Mouse (Mus musculus) limb, embryonic 14.5 days (tissue): ENCODE results near the gene Zfp609. TPM values are rescaled to one million over a fixed set of nuclear protein-coding genes. Genes with fewer than 3 reads are reported as not detected.

Experiments used
- ATAC-seq: fragments of 200-750 bp; cut with Nextera tagmentation; 2 replicates; pipeline ENCODE4 v1.8.0; 2017; ENCODE audit warnings: low read depth, moderate number of reproducible peaks, moderate TSS enrichment; ENCODE audit not compliant: low FRiP score
- DNase-seq: peaks from one replicate; pipeline ENCODE4 v3.0.0-alpha.2; 2015; ENCODE audit warnings: low spot score
- H3K27ac ChIP-seq: fragments of 300-500 bp; sonication (generic); replicated peaks from 2 replicates; pipeline ENCODE4 v1.5.1; 2014; ENCODE audit warnings: low read depth, mild to moderate bottlenecking, low read length, moderate library complexity, mixed read lengths
- H3K27me3 ChIP-seq: fragments of 300-500 bp; sonication (generic); 2 replicates; pipeline ENCODE4 v1.6.1; 2014; ENCODE audit warnings: low read length, mixed read lengths; ENCODE audit not compliant: control insufficient read depth, insufficient read depth
- H3K36me3 ChIP-seq: fragments of 300-500 bp; sonication (generic); 2 replicates; pipeline ENCODE4 v1.6.1; 2014; ENCODE audit warnings: mild to moderate bottlenecking, low read length, moderate library complexity, mixed read lengths; ENCODE audit not compliant: control insufficient read depth, insufficient read depth
- H3K4me1 ChIP-seq: fragments of 300-500 bp; sonication (generic); 2 replicates; pipeline ENCODE4 v1.6.1; 2014; ENCODE audit warnings: antibody characterized with exemption, low read length, mixed read lengths; ENCODE audit not compliant: control insufficient read depth, insufficient read depth
- H3K4me2 ChIP-seq: fragments of 300-500 bp; sonication (generic); replicated peaks from 2 replicates; pipeline ENCODE4 v1.6.1; 2014; ENCODE audit warnings: low read depth, mild to moderate bottlenecking, low read length, moderate library complexity; ENCODE audit not compliant: severe bottlenecking
- H3K4me3 ChIP-seq: fragments of 300-500 bp; sonication (generic); replicated peaks from 2 replicates; pipeline ENCODE4 v1.5.1; 2014; ENCODE audit warnings: low read length
- H3K9ac ChIP-seq: fragments of 300-500 bp; sonication (generic); 2 replicates; pipeline ENCODE4 v1.6.1; 2014; ENCODE audit warnings: mild to moderate bottlenecking, low read depth, low read length, moderate library complexity; ENCODE audit not compliant: severe bottlenecking
- H3K9me3 ChIP-seq: fragments of 300-500 bp; sonication (generic); 2 replicates; pipeline ENCODE4 v1.6.1; 2016; ENCODE audit warnings: low read length; ENCODE audit not compliant: control insufficient read depth
- POLR2A ChIP-seq: fragments of 200-500 bp; IDR thresholded peaks from 2 replicates; pipeline ENCODE4 v1.8.0; 2012; ENCODE audit warnings: inconsistent platforms, mild to moderate bottlenecking, moderate library complexity, borderline replicate concordance; ENCODE audit not compliant: insufficient read depth, insufficient read length; ENCODE audit errors: extremely low read depth
- WGBS: fragments of 180-500 bp; shearing (Covaris S2); extraction: QIAGEN DNeasy Blood & Tissue Kit; methylation state at CpG from one replicate; pipeline ENCODE4 v1.1.7; 2014; 5-methylcytosine and 5-hydroxymethylcytosine counted together
- polyA plus RNA-seq, 2 experiments: library from polyadenylated mRNA; depleted of rRNA in 1 of 2; stranded (reverse) in 1 of 2; unstranded in 1 of 2; fragments of >200 nt; fragmentation: Nextera tagmentation in 1 of 2; extraction: Ambion mirVana in 1 of 2; gene quantifications; 2 replicates each; pipeline versions ENCODE4 v1.2.1 to v1.2.3; 2012 to 2014

Gene Zfp609
- polyA plus RNA-seq, 2 experiments: 7.3 to 20.3 TPM

GRCm38 (mm10) chr9:65818402-65818801 lies 9.0 kb downstream of the Zfp609 start:
- ATAC-seq (no peak), DNase-seq (no peak)
- no peaks in the 10 kb centered on the region for H3K27me3 ChIP-seq
- no peak overlapping the region for H3K9ac ChIP-seq
- no peak overlapping the region for H3K4me3 ChIP-seq
- H3K9me3 ChIP-seq: no peaks in the 10 kb centered on the region
- no peaks in the 10 kb centered on the region; the same call in 1 of the 2 replicates for H3K4me1 ChIP-seq
- no peak for TF ChIP-seq POLR2A
- 90% methylated on average over 2 of the region's 2 CpGs for WGBS
- H3K36me3 ChIP-seq: no peaks in the 10 kb centered on the region
- no peak overlapping the region for H3K27ac ChIP-seq
- no peak overlapping the region for H3K4me2 ChIP-seq

GRCm38 (mm10) chr9:65812841-65813240 lies 14.5 kb downstream of the Zfp609 start:
- H3K4me2 ChIP-seq: no peak overlapping the region
- H3K9ac ChIP-seq: no peak overlapping the region
- no peak overlapping the region for H3K4me3 ChIP-seq
- WGBS: 74% methylated on average over 2 of the region's 2 CpGs
- ATAC-seq (no peak), DNase-seq (no peak)
- H3K36me3 ChIP-seq: no peaks in the 10 kb centered on the region
- no peak for TF ChIP-seq POLR2A
- no peaks in the 10 kb centered on the region for H3K9me3 ChIP-seq
- H3K4me1 ChIP-seq: no peaks in the 10 kb centered on the region
- H3K27me3 ChIP-seq: no peaks in the 10 kb centered on the region
- no peak overlapping the region for H3K27ac ChIP-seq

- no peak overlapping the region for H3K4me3 ChIP-seq
- H3K9me3 ChIP-seq: no peaks in the 10 kb centered on the region
- H3K4me2 ChIP-seq: no peak overlapping the region
- no peaks in the 10 kb centered on the region for H3K27me3 ChIP-seq
- no peak for ATAC-seq
- H3K27ac ChIP-seq: no peak overlapping the region
- no peaks in the 10 kb centered on the region for H3K36me3 ChIP-seq
- 91% methylated on average over 1 of the region's 1 CpGs for WGBS
- no peaks in the 10 kb centered on the region for H3K4me1 ChIP-seq
- no peak for DNase-seq
- H3K9ac ChIP-seq: no peak overlapping the region
- TF ChIP-seq POLR2A: no peak
Observed at GRCm38 (mm10) chr9:65811784-65812183, 15.6 kb downstream of the Zfp609 start.

GRCm38 (mm10) chr9:65807818-65808217 lies 19.5 kb downstream of the Zfp609 start:
- no peak for DNase-seq
- H3K4me2 ChIP-seq: no peak overlapping the region
- H3K4me1 ChIP-seq: no peaks in the 10 kb centered on the region
- H3K9me3 ChIP-seq: no peaks in the 10 kb centered on the region
- no peak overlapping the region for H3K9ac ChIP-seq
- TF ChIP-seq POLR2A: no peak
- H3K27ac ChIP-seq: no peak overlapping the region
- H3K36me3 ChIP-seq: no peaks in the 10 kb centered on the region
- H3K4me3 ChIP-seq: no peak overlapping the region
- WGBS: 54% methylated on average over 1 of the region's 1 CpGs
- no peaks in the 10 kb centered on the region for H3K27me3 ChIP-seq
- no peak for ATAC-seq

GRCm38 (mm10) chr9:65807251-65807650 lies 20.1 kb downstream of the Zfp609 start:
- H3K27ac ChIP-seq: no peak overlapping the region
- no peaks in the 10 kb centered on the region for H3K36me3 ChIP-seq
- TF ChIP-seq POLR2A: no peak
- no peaks in the 10 kb centered on the region for H3K4me1 ChIP-seq
- H3K9ac ChIP-seq: no peak overlapping the region
- H3K27me3 ChIP-seq: no peaks in the 10 kb centered on the region
- H3K4me2 ChIP-seq: no peak overlapping the region
- ATAC-seq (no peak), DNase-seq (no peak)
- 65% methylated on average over 5 of the region's 5 CpGs for WGBS
- H3K4me3 ChIP-seq: no peak overlapping the region
- H3K9me3 ChIP-seq: no peaks in the 10 kb centered on the region

GRCm38 (mm10) chr9:65799770-65800169 lies 27.6 kb downstream of the Zfp609 start:
- 45% methylated on average over 4 of the region's 4 CpGs for WGBS
- no peak for ATAC-seq

More at GRCm38 (mm10) chr9:65799770-65800169, 27.6 kb downstream of the Zfp609 start:
- Histone ChIP-seq H3K4me2 (no peak overlapping the region), H3K4me1 (0 out of 2 replicates have a peak, but pooled peaks cover 4% of the 10 kb centered on the region), H3K4me3 (no peak overlapping the region), H3K36me3 (peaks cover 5% of the 10 kb centered on the region), H3K9me3 (no peaks in the 10 kb centered on the region), H3K9ac (no peak overlapping the region), H3K27ac (no peak overlapping the region), H3K27me3 (no peaks in the 10 kb centered on the region)
- no peak for TF ChIP-seq POLR2A
- no peak for DNase-seq
